Mouse (Mus musculus): ENCODE results near the gene Tmem147.

GRCm38 (mm10) chr7:30769236-30769635 lies 39.9 kb upstream of the Tmem147 start:
- TF ChIP-seq CTCF (conservative IDR thresholded peaks at IDR 0.05; ENCODE audit: low read length) (no peak), NANOG (IDR thresholded peaks at IDR 0.05; ENCODE audit: borderline replicate concordance, low read length) (no peak)
